Mouse (Mus musculus): Measurements from ENCODE around the gene Pax5. TPM values are rescaled to one million over a fixed set of nuclear protein-coding genes. Genes with fewer than 3 reads are reported as not detected.

Pax5 gene
- total RNA-seq, 2 experiments from 2014 or later: 0.82 to 8.7 TPM

Small RNA genes within 50 kb of the gene (microRNA-seq; reads per million reads assigned to microRNA genes)
- 0 reads per million in 2 experiments for gene Mir5120

Other genes with a start within 250 kb of the Pax5 start
- 10 to 100 TPM in 1 of 2 experiments, 1 to 10 TPM in 1; 8.4 to 11.6 TPM for gene Zcchc7, start 45.4 kb upstream of the Pax5 start, total RNA-seq (2021)